Mouse (Mus musculus) cortical plate, adult 2 months (tissue): ENCODE data around the gene Ssx2ip.

Source experiments
- CTCF ChIP-seq: fragments of 200-500 bp; IDR thresholded peaks from 2 replicates; pipeline ENCODE4 v1.5.1; 2011; ENCODE audit warnings: mild to moderate bottlenecking, control low read depth, low read length; ENCODE audit not compliant: insufficient read depth; ENCODE audit errors: extremely low read depth
- POLR2A ChIP-seq: fragments of 200-500 bp; IDR thresholded peaks from 2 replicates; pipeline ENCODE4 v1.6.1; 2011; ENCODE audit warnings: mild to moderate bottlenecking, low read length, control low read depth; ENCODE audit not compliant: insufficient read depth; ENCODE audit errors: extremely low read depth

GRCm38 (mm10) chr3:146365471-146365870 lies 39.0 kb upstream of the Ssx2ip start:
- no peak for TF ChIP-seq POLR2A
- TF ChIP-seq CTCF = no peak
